Mouse (Mus musculus): ENCODE data around the gene Kdelr2.

DNA sequence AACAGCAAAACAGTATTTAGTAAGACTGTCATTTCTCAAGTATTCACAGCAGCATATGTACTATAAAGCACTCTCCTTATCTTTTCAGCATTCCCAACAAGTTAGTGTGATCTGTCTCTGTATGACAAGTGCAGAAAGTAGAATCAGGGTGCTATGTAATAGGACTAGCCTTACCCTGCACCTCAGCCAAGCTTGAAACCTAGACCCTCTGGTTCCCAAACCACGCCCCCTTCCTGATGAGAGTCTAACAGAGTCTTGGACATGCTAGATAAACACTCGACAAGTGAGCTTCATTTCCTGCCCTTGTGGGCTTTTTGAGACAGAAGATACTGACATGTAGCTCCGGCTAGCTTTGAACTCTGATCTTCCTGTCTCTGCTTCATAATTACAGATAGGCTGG, 5.6 kb downstream of the Kdelr2 start:
- TF ChIP-seq EP300 (IDR thresholded peaks at IDR 0.05; ENCODE audit: low read depth) (no peak), CTCF (IDR thresholded peaks at IDR 0.05; ENCODE audit: low read depth) (no peak)
